In the genomic region with DNA sequence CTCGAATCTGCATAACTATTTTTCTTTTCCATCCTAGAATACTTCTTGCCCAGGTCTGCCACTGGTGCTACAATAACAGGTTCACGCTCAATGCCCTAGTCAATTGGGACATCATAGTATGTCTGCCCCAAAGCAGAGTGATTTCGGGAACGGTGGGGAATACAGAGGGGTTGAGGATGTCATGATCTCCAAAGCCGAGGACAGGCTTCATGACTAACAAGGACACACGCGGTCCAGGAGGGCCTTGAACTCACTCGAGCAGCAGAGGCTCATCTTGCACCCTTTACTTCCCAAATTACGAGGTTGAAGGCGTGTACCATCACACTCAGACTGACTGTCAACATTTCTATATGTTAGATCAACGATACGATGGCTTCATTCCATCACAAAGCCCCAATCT, we compare ENCODE assay signal across 8 mouse cellular contexts. TPM values are rescaled to one million over a fixed set of nuclear protein-coding genes. Genes with fewer than 3 reads are reported as not detected.
DNase-seq lines count a peak whose midpoint lies in the region; ATAC-seq and TF ChIP-seq lines count a peak whose summit lies in the region.

No protein-coding gene starts in this region.

- H3K36me3 ChIP-seq in forebrain, embryonic 11.5 days (ENCODE audit: control insufficient read depth, insufficient read depth, low read length): peaks cover 9% of the 10 kb centered on the region
- peaks cover 17% of the 10 kb centered on the region for H3K36me3 ChIP-seq in forebrain, embryonic 14.5 days (ENCODE audit: control insufficient read depth, insufficient read depth, low read length)
- H3K36me3 ChIP-seq in hindbrain, embryonic 14.5 days (replicated peaks; ENCODE audit: control insufficient read depth, insufficient read depth): peaks cover 19% of the 10 kb centered on the region
- peaks cover 19% of the 10 kb centered on the region for H3K36me3 ChIP-seq in neural tube, embryonic 13.5 days

- WGBS in forebrain, embryonic 11.5 days: 50% methylated on average over 12 of the region's 12 CpGs
- WGBS in forebrain, embryonic 14.5 days: 57% methylated on average over 12 of the region's 12 CpGs
- WGBS in hindbrain, embryonic 14.5 days: 58% methylated on average over 12 of the region's 12 CpGs
- 56% methylated on average over 12 of the region's 12 CpGs for WGBS in neural tube, embryonic 13.5 days

- no peaks in the 10 kb centered on the region for H3K27me3 ChIP-seq in forebrain, embryonic 11.5 days (ENCODE audit: control insufficient read depth, insufficient read depth, low read length)
- no peaks in the 10 kb centered on the region for H3K27me3 ChIP-seq in forebrain, embryonic 14.5 days (replicated peaks; ENCODE audit: control insufficient read depth, insufficient read depth, low read length)
- H3K27me3 ChIP-seq in hindbrain, embryonic 14.5 days (ENCODE audit: control insufficient read depth, insufficient read depth, low read length): no peaks in the 10 kb centered on the region
- H3K27me3 ChIP-seq in neural tube, embryonic 13.5 days: no peaks in the 10 kb centered on the region

- no peak overlapping the region for H3K9ac ChIP-seq in forebrain, embryonic 11.5 days (ENCODE audit: low read length)
- H3K9ac ChIP-seq in forebrain, embryonic 14.5 days (ENCODE audit: low read length): no peak overlapping the region
- no peak overlapping the region; the same call in 1 of the 2 replicates for H3K9ac ChIP-seq in hindbrain, embryonic 14.5 days
- H3K9ac ChIP-seq in neural tube, embryonic 13.5 days: no peak overlapping the region

- no peaks in the 10 kb centered on the region for H3K9me3 ChIP-seq in forebrain, embryonic 11.5 days (ENCODE audit: control insufficient read depth, low read length)
- no peaks in the 10 kb centered on the region for H3K9me3 ChIP-seq in forebrain, embryonic 14.5 days (replicated peaks; ENCODE audit: control insufficient read depth, low read length)
- H3K9me3 ChIP-seq in hindbrain, embryonic 14.5 days (ENCODE audit: control insufficient read depth, low read length): no peaks in the 10 kb centered on the region
- no peaks in the 10 kb centered on the region for H3K9me3 ChIP-seq in neural tube, embryonic 13.5 days

- intact Hi-C loops in left cerebral cortex, adult 2 months (cut with DNase I): loop anchor here (1.0 to 2.0 kb wide), 2 partner anchors 36 to 82 kb away; a partner anchor contains a TSS
- intact Hi-C loops in left cerebral cortex, postnatal 14 days (cut with DNase I): loop anchor here (1.0 to 5.0 kb wide), 2 partner anchors 36 to 81 kb away; a partner anchor contains a TSS

- no peak overlapping the region for H3K4me3 ChIP-seq in forebrain, embryonic 11.5 days (ENCODE audit: low read depth, low read length)
- H3K4me3 ChIP-seq in forebrain, embryonic 14.5 days (ENCODE audit: low read depth, low read length): no peak overlapping the region
- peak overlapping the region; percentile 50 for H3K4me3 ChIP-seq in left cerebral cortex, adult 2 months
- H3K4me3 ChIP-seq in hindbrain, embryonic 14.5 days (replicated peaks; ENCODE audit: low read length): no peak overlapping the region
- H3K4me3 ChIP-seq in neural tube, embryonic 13.5 days: no peak overlapping the region

- H3K27ac ChIP-seq in forebrain, embryonic 11.5 days (ENCODE audit: low read depth, low read length): no peak overlapping the region
- no peak overlapping the region for H3K27ac ChIP-seq in forebrain, embryonic 14.5 days (ENCODE audit: low read depth, low read length)
- no peak overlapping the region; the same call in 1 of the 2 replicates for H3K27ac ChIP-seq in left cerebral cortex, adult 2 months
- H3K27ac ChIP-seq in hindbrain, embryonic 14.5 days: no peak overlapping the region
- peak overlapping the region; percentile 33; the same call in 1 of the 2 replicates for H3K27ac ChIP-seq in neural tube, embryonic 13.5 days (replicated peaks)

- ATAC-seq in forebrain, embryonic 11.5 days (replicated peaks; ENCODE audit: low FRiP score): 0 out of 2 replicates have a peak, but pooled peaks have one; percentile 14
- no peak for ATAC-seq in forebrain, embryonic 14.5 days
- peak; percentile 39; the same call in 1 of the 2 replicates for ATAC-seq in hindbrain, embryonic 14.5 days (ENCODE audit: low FRiP score)
- peak; percentile 33; the same call in 1 of the 2 replicates for ATAC-seq in neural tube, embryonic 13.5 days (ENCODE audit: low read depth)

- H3K4me1 ChIP-seq in forebrain, embryonic 11.5 days (replicated peaks; ENCODE audit: control insufficient read depth, insufficient read depth, low read length): 0 out of 2 replicates have a peak, but pooled peaks cover 4% of the 10 kb centered on the region
- no peaks in the 10 kb centered on the region for H3K4me1 ChIP-seq in forebrain, embryonic 14.5 days (ENCODE audit: control insufficient read depth, insufficient read depth, low read length)
- no peaks in the 10 kb centered on the region for H3K4me1 ChIP-seq in hindbrain, embryonic 14.5 days (replicated peaks; ENCODE audit: control insufficient read depth, insufficient read depth, low read length)
- peaks cover 23% of the 10 kb centered on the region for H3K4me1 ChIP-seq in neural tube, embryonic 13.5 days (replicated peaks)

- TF ChIP-seq CTCF in left cerebral cortex, adult 2 months (IDR thresholded peaks at IDR 0.05): no peak

- no peak overlapping the region for H3K4me2 ChIP-seq in forebrain, embryonic 11.5 days (ENCODE audit: low read depth, low read length, severe bottlenecking)
- H3K4me2 ChIP-seq in forebrain, embryonic 14.5 days (ENCODE audit: low read length): no peak overlapping the region
- H3K4me2 ChIP-seq in hindbrain, embryonic 14.5 days (replicated peaks): peak overlapping the region; percentile 47; the same call in 1 of the 2 replicates
- no peak overlapping the region for H3K4me2 ChIP-seq in neural tube, embryonic 13.5 days

- DNase-seq in forebrain, embryonic 11.5 days (ENCODE audit: low spot score): peak; percentile 46
- DNase-seq in forebrain, embryonic 14.5 days (ENCODE audit: low spot score): no peak
- peak in 1 of 2 experiments; percentile 10 for DNase-seq in left cerebral cortex, adult 2 months (ENCODE audit: extremely low spot score in 1 of 2, low spot score in 2 of 2)
- DNase-seq in left cerebral cortex, postnatal 14 days (ENCODE audit: low spot score in 2 of 2): no peak
- no peak for DNase-seq in hindbrain, embryonic 14.5 days (ENCODE audit: low spot score)
- no peak for DNase-seq in right cerebral cortex, postnatal 25 days
- no peak for DNase-seq in gastrocnemius, postnatal 10 days

RNA-seq across cellular contexts. Expression of a gene that starts 24.1 kb away (rescaled TPM):
- 251 and 263 TPM in 2 replicates for polyA plus RNA-seq in forebrain, embryonic 11.5 days (2014; fragmentation: Nextera tagmentation; extraction: Ambion mirVana)
- 128 and 152 TPM in 2 replicates for polyA plus RNA-seq in forebrain, embryonic 14.5 days (2014; fragmentation: Nextera tagmentation; extraction: Ambion mirVana)
- total RNA-seq in left cerebral cortex, adult 2 months (2021): 100 to 1,000 TPM; 149 to 158 TPM
- 100 to 1,000 TPM; 129 to 147 TPM for total RNA-seq in left cerebral cortex, postnatal 14 days (2021)
- polyA plus RNA-seq in hindbrain, embryonic 14.5 days (2014; fragmentation: Nextera tagmentation; extraction: Ambion mirVana): 127 and 139 TPM in 2 replicates
- 143 and 165 TPM in 2 replicates for polyA plus RNA-seq in neural tube, embryonic 13.5 days (2015; fragmentation: Nextera tagmentation; extraction: Ambion mirVana)
- total RNA-seq in gastrocnemius, postnatal 10 days (2021): 100 to 1,000 TPM; 131 to 152 TPM

RNA-seq across cellular contexts. Expression of a gene that starts 29.5 kb away (rescaled TPM):
- 80.6 and 83.5 TPM in 2 replicates for polyA plus RNA-seq in forebrain, embryonic 11.5 days (2014; fragmentation: Nextera tagmentation; extraction: Ambion mirVana)
- 54.8 and 67.8 TPM in 2 replicates for polyA plus RNA-seq in forebrain, embryonic 14.5 days (2014; fragmentation: Nextera tagmentation; extraction: Ambion mirVana)
- total RNA-seq in left cerebral cortex, adult 2 months (2021): 100 to 1,000 TPM; 281 TPM
- 100 to 1,000 TPM; 241 to 264 TPM for total RNA-seq in left cerebral cortex, postnatal 14 days (2021)
- 84.2 and 90.0 TPM in 2 replicates for polyA plus RNA-seq in hindbrain, embryonic 14.5 days (2014; fragmentation: Nextera tagmentation; extraction: Ambion mirVana)
- 90.3 and 94.4 TPM in 2 replicates for polyA plus RNA-seq in neural tube, embryonic 13.5 days (2015; fragmentation: Nextera tagmentation; extraction: Ambion mirVana)
- total RNA-seq in gastrocnemius, postnatal 10 days (2021): 100 to 1,000 TPM; 209 to 239 TPM

RNA-seq across cellular contexts. Expression of a gene that starts 35.5 kb away (rescaled TPM):
- 23.3 and 25.7 TPM in 2 replicates for polyA plus RNA-seq in forebrain, embryonic 11.5 days (2014; fragmentation: Nextera tagmentation; extraction: Ambion mirVana)
- 36.9 and 39.3 TPM in 2 replicates for polyA plus RNA-seq in forebrain, embryonic 14.5 days (2014; fragmentation: Nextera tagmentation; extraction: Ambion mirVana)
- 10 to 100 TPM; 77.0 to 87.5 TPM for total RNA-seq in left cerebral cortex, adult 2 months (2021)
- total RNA-seq in left cerebral cortex, postnatal 14 days (2021): 10 to 100 TPM; 82.0 to 85.4 TPM
- 40.7 and 45.9 TPM in 2 replicates for polyA plus RNA-seq in hindbrain, embryonic 14.5 days (2014; fragmentation: Nextera tagmentation; extraction: Ambion mirVana)
- 147 and 160 TPM in 2 replicates for polyA plus RNA-seq in neural tube, embryonic 13.5 days (2015; fragmentation: Nextera tagmentation; extraction: Ambion mirVana)
- 10 to 100 TPM; 25.7 to 29.2 TPM for total RNA-seq in gastrocnemius, postnatal 10 days (2021)

RNA-seq across cellular contexts. Expression of a gene that starts 60.0 kb away (rescaled TPM):
- polyA plus RNA-seq in forebrain, embryonic 11.5 days (2014; fragmentation: Nextera tagmentation; extraction: Ambion mirVana): 18.0 and 20.4 TPM in 2 replicates
- 1.2 and 2.9 TPM in 2 replicates for polyA plus RNA-seq in forebrain, embryonic 14.5 days (2014; fragmentation: Nextera tagmentation; extraction: Ambion mirVana)
- 1 to 10 TPM; 1.9 to 3.0 TPM for total RNA-seq in left cerebral cortex, adult 2 months (2021)
- 1 to 10 TPM; 2.9 to 3.4 TPM for total RNA-seq in left cerebral cortex, postnatal 14 days (2021)
- polyA plus RNA-seq in hindbrain, embryonic 14.5 days (2014; fragmentation: Nextera tagmentation; extraction: Ambion mirVana): 8.1 and 9.9 TPM in 2 replicates
- polyA plus RNA-seq in neural tube, embryonic 13.5 days (2015; fragmentation: Nextera tagmentation; extraction: Ambion mirVana): 7.4 and 9.5 TPM in 2 replicates
- 1 to 10 TPM; 5.7 to 5.9 TPM for total RNA-seq in gastrocnemius, postnatal 10 days (2021)
